Mouse (Mus musculus) C2C12 (cell line): ENCODE measurements at regions not wholly inside any gene's neighbourhood (a gene's known extent, or its start where the extent isn't known, plus 50 kb on each side); places are given as distances from the start of the nearest gene placed in this dataset.

Experiments
- CTCF ChIP-seq: IDR thresholded peaks from one replicate; pipeline ENCODE4 v1.5.1; 2011; ENCODE audit not compliant: control insufficient read depth, insufficient read depth, insufficient read length
- USF1 ChIP-seq: IDR thresholded peaks from one replicate; pipeline ENCODE4 v1.6.1; 2011; ENCODE audit warnings: low read depth, mild to moderate bottlenecking, control low read depth, moderate library complexity

DNA sequence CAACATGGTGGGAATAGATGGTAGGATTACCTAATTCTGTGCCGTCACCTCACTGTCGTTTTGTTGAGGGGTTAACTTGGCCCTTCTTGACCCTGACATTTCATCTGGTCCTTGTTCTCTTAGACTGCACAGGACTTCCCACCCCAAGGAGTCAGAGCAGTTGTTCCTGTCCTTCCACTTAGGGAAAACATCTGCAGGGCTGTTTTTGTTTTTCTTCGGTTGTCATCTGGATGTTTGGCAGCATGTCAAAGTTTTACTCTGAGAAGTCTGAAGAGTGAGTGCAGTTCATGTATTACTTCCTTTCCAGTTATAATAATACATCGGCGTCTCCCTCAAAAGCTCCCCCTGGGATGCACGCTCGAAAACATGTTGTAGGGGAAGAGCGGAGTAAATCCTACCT lies 376.8 kb downstream of the Rnd3 start:
- TF ChIP-seq CTCF: no peak
- TF ChIP-seq USF1: no peak
